Mouse (Mus musculus): ENCODE results near the gene Col11a2. TPM values are rescaled to one million over a fixed set of nuclear protein-coding genes. Genes with fewer than 3 reads are reported as not detected.

The Col11a2 gene
- total RNA-seq, 2 experiments from 2014 or later, result 0.42 to 2.9 TPM

DNA sequence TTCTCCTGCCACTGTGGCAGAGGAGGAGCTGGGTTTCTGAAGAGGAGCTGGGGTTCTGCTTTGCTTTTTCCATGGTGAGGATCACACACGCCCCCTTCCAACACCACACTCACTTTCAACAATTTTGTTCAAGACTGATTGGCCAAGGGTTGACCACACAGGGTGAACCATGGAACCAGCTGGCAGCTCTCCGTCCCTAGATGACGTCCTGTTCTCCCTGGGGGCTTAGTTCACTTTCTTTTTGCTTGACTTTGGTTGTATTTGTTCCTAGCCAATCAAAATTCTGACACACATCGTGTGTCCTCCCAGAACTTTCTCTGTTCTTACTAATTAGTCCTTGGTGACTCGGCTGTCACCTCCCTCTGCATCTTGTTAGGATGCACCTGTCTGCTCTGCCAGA is 58.0 kb downstream of the Col11a2 start:
- ATAC-seq (replicated peaks; ENCODE audit: low FRiP score, poor library complexity, severe bottlenecking), result no peak

DNA sequence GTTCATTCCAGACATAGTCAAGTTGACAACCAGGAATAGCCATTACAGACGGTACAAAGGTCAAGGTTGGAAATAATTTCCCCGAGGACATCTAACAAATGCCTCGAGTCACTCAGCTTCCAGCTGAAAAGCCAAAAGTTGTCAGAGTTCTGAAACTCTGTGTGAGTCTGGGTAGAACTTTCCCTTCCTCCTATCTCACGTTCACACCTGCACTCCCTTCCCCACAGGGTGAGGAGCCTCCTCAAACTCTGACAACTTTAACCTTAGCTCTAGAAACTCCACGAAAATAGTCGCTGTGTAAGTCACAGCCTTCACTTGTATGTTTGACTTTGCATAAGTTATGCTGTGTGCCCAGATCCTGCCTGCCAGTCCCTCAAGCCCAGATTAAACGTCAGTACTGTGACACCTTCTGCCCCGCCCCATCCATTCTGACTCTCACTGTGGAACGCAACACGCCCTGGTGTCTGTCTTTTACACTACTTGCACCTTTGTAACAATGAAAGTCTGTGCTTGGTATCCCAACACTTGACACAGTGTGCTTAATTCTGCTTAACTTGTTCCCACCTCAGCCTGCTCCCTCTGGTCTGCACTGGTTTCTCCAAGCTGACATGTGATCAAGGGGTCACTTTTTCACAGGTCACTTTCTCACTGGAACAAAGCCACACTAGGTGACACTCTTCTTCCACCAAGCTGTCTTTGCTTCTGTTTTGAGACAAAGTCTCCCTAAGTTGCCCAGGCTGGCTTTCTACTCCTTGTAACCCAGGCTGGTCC is 59.7 kb downstream of the Col11a2 start:
- no peak for ATAC-seq (replicated peaks; ENCODE audit: low FRiP score, poor library complexity, severe bottlenecking)

DNA sequence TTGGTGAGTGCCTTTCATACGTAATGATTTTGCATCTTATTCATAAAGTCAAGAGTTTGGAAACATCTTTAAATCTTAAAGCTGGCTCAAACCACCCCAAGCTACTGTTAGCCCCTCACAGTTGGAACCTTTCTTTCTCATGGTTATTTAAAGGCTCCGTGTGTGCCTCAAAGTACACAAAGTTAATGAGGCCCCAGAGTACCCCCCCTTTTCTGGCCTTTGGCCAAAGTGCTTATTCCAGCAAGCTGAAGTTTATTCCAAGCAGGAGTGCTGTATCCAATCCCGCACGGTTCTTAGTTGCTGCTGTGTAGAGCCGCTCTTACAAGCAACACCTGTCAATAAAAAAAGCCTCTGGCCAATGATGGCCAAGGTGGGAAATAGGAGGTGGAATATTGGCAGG is 60.3 kb downstream of the Col11a2 start:
- ATAC-seq (replicated peaks; ENCODE audit: low FRiP score, poor library complexity, severe bottlenecking), result no peak

DNA sequence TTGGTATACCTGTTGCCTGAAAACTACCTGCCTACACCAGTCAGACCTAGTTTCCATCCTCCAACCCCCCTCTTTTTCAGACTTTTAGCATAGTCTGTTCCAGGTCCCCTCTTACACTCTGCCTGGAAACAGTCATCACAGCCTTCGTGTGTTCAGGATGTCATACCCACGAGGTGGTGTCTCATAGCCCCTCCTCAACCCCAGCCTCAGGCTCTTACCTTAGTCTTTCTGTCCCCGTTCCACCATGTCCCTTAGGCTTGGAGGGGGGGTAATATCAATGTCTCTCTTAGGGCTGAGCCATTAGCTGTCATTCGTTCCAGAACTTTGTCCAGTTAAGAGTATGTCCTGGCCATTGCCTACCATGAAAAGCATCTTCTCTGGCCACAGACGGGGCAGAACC is 61.9 kb downstream of the Col11a2 start:
- ATAC-seq (replicated peaks; ENCODE audit: low FRiP score, poor library complexity, severe bottlenecking), result 0 out of 2 replicates have a peak, but pooled peaks have one; percentile 5

DNA sequence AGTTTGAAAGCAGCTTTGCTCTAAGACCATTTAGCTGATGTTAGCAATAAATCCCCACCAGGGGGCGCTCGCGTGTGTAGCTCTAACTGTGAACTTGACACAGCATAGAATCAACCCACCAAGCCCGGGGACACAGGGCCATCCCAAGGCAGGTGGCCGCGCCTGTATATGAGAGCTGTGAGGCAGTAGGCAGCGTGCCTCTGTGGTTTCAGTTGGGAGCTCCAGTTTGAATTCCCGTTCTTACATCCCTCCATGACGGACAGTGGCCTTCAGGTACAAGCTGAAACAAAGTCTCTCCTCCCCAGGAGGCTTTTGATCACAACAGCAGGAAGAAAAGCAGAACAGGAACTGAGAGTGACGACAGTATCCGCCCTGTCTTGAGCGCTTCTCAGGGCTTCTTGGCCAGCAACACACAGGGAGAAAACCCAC is 62.4 kb downstream of the Col11a2 start:
- peak; percentile 93 for ATAC-seq (replicated peaks; ENCODE audit: low FRiP score, poor library complexity, severe bottlenecking)

DNA sequence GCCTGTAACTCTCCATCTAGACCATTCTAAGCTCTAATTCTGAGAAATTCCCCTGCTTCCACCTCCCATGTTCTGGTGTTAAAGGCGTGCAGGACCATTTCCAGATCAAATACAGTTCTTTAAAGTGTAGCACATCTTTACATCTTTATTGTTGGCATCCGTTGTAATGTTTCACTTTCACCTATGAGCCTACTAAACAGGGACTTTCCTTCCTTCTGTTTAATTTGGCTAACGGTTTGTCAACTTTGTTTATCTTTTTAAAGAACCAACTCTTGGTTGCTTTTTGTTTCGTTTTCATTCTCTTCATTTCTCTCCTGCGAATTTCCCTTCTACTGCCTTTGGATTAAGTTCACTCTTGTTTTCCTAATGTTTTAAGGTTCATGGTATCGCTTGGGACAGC is 63.6 kb downstream of the Col11a2 start:
- ATAC-seq (replicated peaks; ENCODE audit: low FRiP score, poor library complexity, severe bottlenecking), result no peak

DNA sequence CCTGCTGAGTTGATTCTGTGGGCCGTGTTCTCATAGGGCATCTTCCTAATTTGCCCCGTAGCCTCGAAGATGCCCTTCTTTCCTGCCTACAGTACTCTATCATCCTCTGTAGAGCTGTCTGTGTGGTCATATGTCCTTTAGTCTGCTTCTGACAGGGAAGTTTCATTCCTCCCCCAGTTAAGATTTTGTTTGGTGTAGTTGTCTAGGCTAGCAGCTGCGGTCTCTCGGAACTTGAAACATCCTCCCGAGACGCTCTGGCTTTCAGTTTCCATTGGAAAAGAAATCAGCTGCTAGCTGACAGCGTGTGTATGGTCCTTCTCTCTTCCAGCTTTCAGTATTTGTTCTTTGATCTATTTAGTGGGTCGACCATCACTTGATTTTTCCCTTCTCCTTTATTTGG is 65.6 kb downstream of the Col11a2 start:
- no peak for ATAC-seq (replicated peaks; ENCODE audit: low FRiP score, poor library complexity, severe bottlenecking)

DNA sequence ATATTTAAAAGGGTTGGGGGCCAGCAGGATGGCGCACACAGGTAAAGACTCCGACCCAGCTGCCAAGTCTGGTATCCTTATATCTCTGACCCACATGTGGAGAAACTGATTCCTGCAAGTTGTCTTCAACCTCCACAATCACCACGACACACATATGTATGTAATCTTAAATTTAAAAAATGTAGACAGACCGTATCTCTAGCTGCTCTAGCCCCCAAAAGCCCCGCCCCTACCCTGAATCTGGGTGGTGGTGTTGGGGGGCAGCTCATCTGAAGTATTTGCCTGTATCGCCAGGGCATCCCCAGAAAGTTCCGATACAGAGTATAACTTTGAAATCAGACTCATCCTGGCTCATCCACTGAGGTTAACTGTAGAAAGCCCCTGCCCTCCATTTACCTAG is 67.3 kb downstream of the Col11a2 start:
- ATAC-seq (replicated peaks; ENCODE audit: low FRiP score, poor library complexity, severe bottlenecking), result no peak

DNA sequence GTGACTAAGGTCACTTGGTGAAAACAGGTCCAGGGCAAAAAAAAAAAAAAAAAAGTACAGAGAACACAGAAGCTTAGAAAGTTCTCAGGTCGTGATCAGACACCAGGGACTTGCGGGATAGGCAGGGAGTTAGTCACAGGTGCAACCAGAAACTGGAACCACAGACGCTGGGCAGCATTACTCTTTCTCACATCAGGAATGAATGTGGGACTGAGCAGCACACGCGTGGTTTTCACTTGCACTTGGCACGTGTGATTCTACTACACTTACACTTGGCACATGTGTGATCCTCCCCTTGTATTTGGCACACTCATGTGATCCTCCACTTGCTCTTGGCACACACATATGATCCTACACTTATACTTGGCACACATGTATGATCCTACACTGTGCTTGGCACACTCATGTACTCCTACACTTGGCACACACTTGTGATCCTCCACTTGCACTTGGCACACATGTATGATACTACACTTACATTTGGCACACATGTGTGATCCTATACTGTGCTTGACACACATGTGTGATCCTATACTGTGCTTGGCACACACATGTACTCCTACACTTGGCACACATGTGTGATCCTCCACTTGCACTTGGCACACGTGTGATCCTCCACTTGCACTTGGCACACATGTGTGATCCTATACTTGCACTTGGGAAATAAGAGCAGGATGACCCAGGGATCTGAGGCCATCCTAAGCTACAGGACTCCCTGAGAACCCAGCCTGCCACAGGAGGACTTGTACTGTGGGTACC is 68.1 kb downstream of the Col11a2 start:
- no peak for ATAC-seq (replicated peaks; ENCODE audit: low FRiP score, poor library complexity, severe bottlenecking)

DNA sequence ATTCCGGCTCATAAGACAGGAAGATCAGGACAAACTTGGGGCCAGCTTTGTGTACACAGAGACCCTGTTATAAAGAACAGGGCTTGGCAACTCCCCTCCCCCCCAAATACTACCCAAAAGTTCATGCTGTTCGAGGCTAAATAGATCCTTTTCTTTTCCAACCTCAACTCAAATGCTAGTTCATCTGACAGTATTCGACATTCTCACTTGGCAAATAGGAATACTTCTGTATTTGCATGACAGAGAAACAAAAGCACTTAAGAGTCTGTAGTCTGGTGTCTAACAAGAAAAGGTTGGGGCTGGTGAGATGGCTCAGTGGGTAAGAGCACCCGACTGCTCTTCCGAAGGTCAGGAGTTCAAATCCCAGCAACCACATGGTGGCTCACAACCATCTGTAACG is 69.2 kb downstream of the Col11a2 start:
- no peak for ATAC-seq (replicated peaks; ENCODE audit: low FRiP score, poor library complexity, severe bottlenecking)

DNA sequence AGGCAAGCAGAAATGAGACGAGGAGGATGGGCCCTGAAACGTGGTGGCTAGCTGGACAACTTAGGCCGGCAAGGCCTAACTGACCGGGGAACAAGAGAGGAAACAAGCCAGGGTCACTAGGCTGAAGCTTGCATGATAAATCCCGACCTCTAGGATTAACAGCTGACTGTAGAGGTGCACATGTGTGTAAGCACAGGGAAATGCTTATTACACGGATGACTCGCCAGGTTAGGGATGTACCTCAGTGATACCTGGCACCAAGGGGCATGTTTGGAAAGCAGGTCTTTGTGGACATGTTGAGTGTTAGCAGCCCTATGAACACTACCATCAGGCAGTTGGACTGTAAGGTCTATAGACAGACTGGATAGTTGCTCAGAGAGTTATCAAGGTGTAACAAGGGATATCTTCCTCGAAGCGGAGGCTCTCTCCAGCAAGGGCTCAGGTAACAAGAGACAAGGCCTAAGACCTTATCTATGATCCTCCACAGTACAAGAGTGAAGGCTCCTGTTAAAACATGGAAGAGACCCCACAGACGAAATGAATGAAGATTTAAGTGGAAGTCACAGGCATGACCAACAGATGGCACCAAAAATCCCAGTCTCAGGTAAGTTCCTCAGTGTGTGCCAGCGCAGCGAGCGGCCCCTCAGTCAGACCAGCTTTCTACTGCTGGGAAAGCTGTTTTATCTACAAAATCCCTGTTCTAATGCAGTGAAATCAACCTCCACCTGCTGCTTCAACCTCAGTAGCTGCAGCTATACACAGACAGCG is 70.0 kb downstream of the Col11a2 start:
- no peak for ATAC-seq (replicated peaks; ENCODE audit: low FRiP score, poor library complexity, severe bottlenecking)

DNA sequence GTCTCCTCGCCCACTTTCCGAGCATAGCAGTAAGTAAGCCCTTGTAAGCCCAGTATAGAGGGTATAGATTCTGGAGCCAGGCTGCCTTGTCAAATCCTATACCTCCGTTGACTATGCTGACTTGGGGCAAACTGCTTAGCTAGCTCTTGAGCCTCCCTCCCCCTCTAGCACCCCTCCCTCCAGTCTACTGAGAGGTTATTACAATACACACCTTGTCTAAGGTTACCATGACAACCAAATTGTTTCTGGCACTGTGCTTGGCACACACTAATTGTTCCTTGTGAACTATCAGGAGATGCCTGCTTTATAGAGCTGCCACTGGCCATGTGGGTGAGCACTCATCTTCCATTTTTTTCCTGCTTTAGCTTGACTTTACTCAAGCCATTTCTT is 70.6 kb downstream of the Col11a2 start:
- ATAC-seq (replicated peaks; ENCODE audit: low FRiP score, poor library complexity, severe bottlenecking), result no peak

DNA sequence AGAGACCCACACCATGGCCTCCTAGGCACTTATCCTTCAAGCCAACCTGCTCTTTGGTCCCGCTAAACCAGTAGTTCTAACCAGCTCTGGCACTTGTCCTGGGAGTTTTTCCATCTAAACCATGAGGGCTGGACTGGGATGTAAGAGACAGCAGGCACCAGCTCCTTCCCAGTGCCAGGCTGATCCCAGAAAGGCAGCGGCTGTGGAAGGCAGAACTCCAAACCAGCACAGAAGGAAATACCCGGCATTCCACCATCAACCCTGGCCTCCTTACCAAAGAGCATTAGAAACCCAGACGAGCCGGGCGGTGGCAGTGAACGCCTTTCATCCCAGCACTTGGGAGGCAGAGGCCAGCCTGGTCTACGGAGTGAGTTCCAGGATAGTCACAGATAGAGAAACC is 71.1 kb downstream of the Col11a2 start:
- no peak for ATAC-seq (replicated peaks; ENCODE audit: low FRiP score, poor library complexity, severe bottlenecking)

DNA sequence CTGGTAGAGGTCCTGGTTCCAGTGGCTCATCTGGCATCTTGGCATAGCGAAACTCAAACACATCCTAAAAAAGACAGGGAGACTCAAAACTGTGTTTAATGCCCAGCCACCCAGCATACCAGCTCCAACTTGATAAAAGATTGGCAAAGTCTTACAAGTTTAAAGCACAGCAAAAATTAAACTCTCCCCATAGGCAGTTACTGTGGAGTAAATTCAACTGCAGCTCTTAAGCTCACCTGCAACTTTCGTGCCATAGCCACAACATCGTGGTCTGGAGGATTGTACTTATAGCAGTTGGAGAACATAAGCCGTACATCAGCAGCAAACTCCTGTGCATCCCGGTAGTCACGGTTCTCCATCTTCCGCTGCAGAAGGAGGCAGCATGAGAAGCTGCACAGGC is 74.9 kb downstream of the Col11a2 start:
- no peak for ATAC-seq (replicated peaks; ENCODE audit: low FRiP score, poor library complexity, severe bottlenecking)

Other genes with a start within 250 kb of the Col11a2 start
Only the 30 nearest of the 33 such genes appear.
- gene Rps28, start 214.9 kb upstream of the Col11a2 start, total RNA-seq (2015; ENCODE audit: low replicate concordance), result 383 and 392 TPM in 2 replicates
- 429 and 508 TPM in 2 replicates for gene Rps28, start 214.9 kb upstream of the Col11a2 start, total RNA-seq (2017; ENCODE audit: low replicate concordance)
- gene Ndufa7, start 214.9 kb upstream of the Col11a2 start, total RNA-seq (2015; ENCODE audit: low replicate concordance), result 95.5 and 109 TPM in 2 replicates
- gene Ndufa7, start 214.9 kb upstream of the Col11a2 start, total RNA-seq (2017; ENCODE audit: low replicate concordance), result 42.4 and 46.1 TPM in 2 replicates
- 2.9 TPM in 1 of 2 replicates, not detected in the other for gene Cd320, start 196.3 kb upstream of the Col11a2 start, total RNA-seq (2015; ENCODE audit: low replicate concordance)
- gene Cd320, start 196.3 kb upstream of the Col11a2 start, total RNA-seq (2017; ENCODE audit: low replicate concordance), result 0.39 TPM in 1 of 2 replicates, not detected in the other
- gene Gm7029, start 165.6 kb upstream of the Col11a2 start, total RNA-seq (2015; ENCODE audit: low replicate concordance), result not detected in 2 replicates
- not detected in 2 replicates for gene Gm7029, start 165.6 kb upstream of the Col11a2 start, total RNA-seq (2017; ENCODE audit: low replicate concordance)
- 89.3 and 150 TPM in 2 replicates for gene Kifc1, start 148.8 kb upstream of the Col11a2 start, total RNA-seq (2015; ENCODE audit: low replicate concordance)
- 479 and 506 TPM in 2 replicates for gene Kifc1, start 148.8 kb upstream of the Col11a2 start, total RNA-seq (2017; ENCODE audit: low replicate concordance)
- gene Platr17, start 134.3 kb upstream of the Col11a2 start, total RNA-seq (2015; ENCODE audit: low replicate concordance), result not detected in 2 replicates
- not detected in 2 replicates for gene Platr17, start 134.3 kb upstream of the Col11a2 start, total RNA-seq (2017; ENCODE audit: low replicate concordance)
- 18.0 and 23.9 TPM in 2 replicates for gene Daxx, start 130.0 kb upstream of the Col11a2 start, total RNA-seq (2015; ENCODE audit: low replicate concordance)
- 23.4 and 29.3 TPM in 2 replicates for gene Daxx, start 130.0 kb upstream of the Col11a2 start, total RNA-seq (2017; ENCODE audit: low replicate concordance)
- 86.1 and 88.4 TPM in 2 replicates for gene Tapbp, start 123.5 kb upstream of the Col11a2 start, total RNA-seq (2015; ENCODE audit: low replicate concordance)
- 88.8 and 97.2 TPM in 2 replicates for gene Tapbp, start 123.5 kb upstream of the Col11a2 start, total RNA-seq (2017; ENCODE audit: low replicate concordance)
- 11.7 and 23.8 TPM in 2 replicates for gene Zbtb22, start 123.5 kb upstream of the Col11a2 start, total RNA-seq (2015; ENCODE audit: low replicate concordance)
- gene Zbtb22, start 123.5 kb upstream of the Col11a2 start, total RNA-seq (2017; ENCODE audit: low replicate concordance), result 20.3 and 28.8 TPM in 2 replicates
- 8.6 and 13.4 TPM in 2 replicates for gene Rgl2, start 109.9 kb upstream of the Col11a2 start, total RNA-seq (2015; ENCODE audit: low replicate concordance)
- gene Rgl2, start 109.9 kb upstream of the Col11a2 start, total RNA-seq (2017; ENCODE audit: low replicate concordance), result 11.3 and 29.0 TPM in 2 replicates
- gene Pfdn6, start 99.1 kb upstream of the Col11a2 start, total RNA-seq (2015; ENCODE audit: low replicate concordance), result 52.0 and 68.1 TPM in 2 replicates
- gene Pfdn6, start 99.1 kb upstream of the Col11a2 start, total RNA-seq (2017; ENCODE audit: low replicate concordance), result 40.0 and 109 TPM in 2 replicates
- 3.6 and 11.3 TPM in 2 replicates for gene Wdr46, start 98.8 kb upstream of the Col11a2 start, total RNA-seq (2015; ENCODE audit: low replicate concordance)
- 4.6 and 8.2 TPM in 2 replicates for gene Wdr46, start 98.8 kb upstream of the Col11a2 start, total RNA-seq (2017; ENCODE audit: low replicate concordance)
- gene B3galt4, start 87.9 kb upstream of the Col11a2 start, total RNA-seq (2015; ENCODE audit: low replicate concordance), result not detected in 2 replicates
- 0.26 and 2.8 TPM in 2 replicates for gene B3galt4, start 87.9 kb upstream of the Col11a2 start, total RNA-seq (2017; ENCODE audit: low replicate concordance)
- gene Vps52, start 83.6 kb upstream of the Col11a2 start, total RNA-seq (2015; ENCODE audit: low replicate concordance), result 8.0 and 18.4 TPM in 2 replicates
- gene Vps52, start 83.6 kb upstream of the Col11a2 start, total RNA-seq (2017; ENCODE audit: low replicate concordance), result 11.5 and 17.8 TPM in 2 replicates
- 779 and 808 TPM in 2 replicates for gene Rps18, start 83.4 kb upstream of the Col11a2 start, total RNA-seq (2015; ENCODE audit: low replicate concordance)
- 194 and 380 TPM in 2 replicates for gene Rps18, start 83.4 kb upstream of the Col11a2 start, total RNA-seq (2017; ENCODE audit: low replicate concordance)
- gene H2-K1, start 39.1 kb upstream of the Col11a2 start, total RNA-seq (2015; ENCODE audit: low replicate concordance), result 315 and 400 TPM in 2 replicates
- 167 and 182 TPM in 2 replicates for gene H2-K1, start 39.1 kb upstream of the Col11a2 start, total RNA-seq (2017; ENCODE audit: low replicate concordance)
- 1.3 and 2.5 TPM in 2 replicates for gene Ring1, start 14.8 kb upstream of the Col11a2 start, total RNA-seq (2015; ENCODE audit: low replicate concordance)
- gene Ring1, start 14.8 kb upstream of the Col11a2 start, total RNA-seq (2017; ENCODE audit: low replicate concordance), result 1.9 and 2.0 TPM in 2 replicates
- 40.4 and 50.3 TPM in 2 replicates for gene H2-Ke6, start 11.4 kb upstream of the Col11a2 start, total RNA-seq (2015; ENCODE audit: low replicate concordance)
- gene H2-Ke6, start 11.4 kb upstream of the Col11a2 start, total RNA-seq (2017; ENCODE audit: low replicate concordance), result 10.8 and 14.9 TPM in 2 replicates
- 2.5 and 8.6 TPM in 2 replicates for gene Slc39a7, start 7.8 kb upstream of the Col11a2 start, total RNA-seq (2015; ENCODE audit: low replicate concordance)
- 18.9 and 20.7 TPM in 2 replicates for gene Slc39a7, start 7.8 kb upstream of the Col11a2 start, total RNA-seq (2017; ENCODE audit: low replicate concordance)
- 5.4 and 8.4 TPM in 2 replicates for gene Rxrb, start 7.6 kb upstream of the Col11a2 start, total RNA-seq (2015; ENCODE audit: low replicate concordance)
- 11.5 and 14.5 TPM in 2 replicates for gene Rxrb, start 7.6 kb upstream of the Col11a2 start, total RNA-seq (2017; ENCODE audit: low replicate concordance)
- gene H2-Oa, start 52.9 kb downstream of the Col11a2 start, total RNA-seq (2015; ENCODE audit: low replicate concordance), result not detected in 2 replicates
- gene H2-Oa, start 52.9 kb downstream of the Col11a2 start, total RNA-seq (2017; ENCODE audit: low replicate concordance), result 0.39 and 1.5 TPM in 2 replicates
- 14.4 and 17.2 TPM in 2 replicates for gene H2-DMa, start 80.1 kb downstream of the Col11a2 start, total RNA-seq (2015; ENCODE audit: low replicate concordance)
- 12.3 and 20.4 TPM in 2 replicates for gene H2-DMa, start 80.1 kb downstream of the Col11a2 start, total RNA-seq (2017; ENCODE audit: low replicate concordance)
- gene Brd2, start 83.2 kb downstream of the Col11a2 start, total RNA-seq (2015; ENCODE audit: low replicate concordance), result 199 and 208 TPM in 2 replicates
- gene Brd2, start 83.2 kb downstream of the Col11a2 start, total RNA-seq (2017; ENCODE audit: low replicate concordance), result 191 and 208 TPM in 2 replicates
- gene H2-DMb2, start 103.9 kb downstream of the Col11a2 start, total RNA-seq (2015; ENCODE audit: low replicate concordance), result 3.2 and 4.6 TPM in 2 replicates
- 2.0 and 2.8 TPM in 2 replicates for gene H2-DMb2, start 103.9 kb downstream of the Col11a2 start, total RNA-seq (2017; ENCODE audit: low replicate concordance)
- 18.0 and 34.8 TPM in 2 replicates for gene H2-DMb1, start 113.6 kb downstream of the Col11a2 start, total RNA-seq (2015; ENCODE audit: low replicate concordance)
- 3.9 and 23.1 TPM in 2 replicates for gene H2-DMb1, start 113.6 kb downstream of the Col11a2 start, total RNA-seq (2017; ENCODE audit: low replicate concordance)
- 12.6 and 21.0 TPM in 2 replicates for gene Tap1, start 148.1 kb downstream of the Col11a2 start, total RNA-seq (2015; ENCODE audit: low replicate concordance)
- 21.6 and 35.4 TPM in 2 replicates for gene Tap1, start 148.1 kb downstream of the Col11a2 start, total RNA-seq (2017; ENCODE audit: low replicate concordance)
- gene Psmb9, start 148.3 kb downstream of the Col11a2 start, total RNA-seq (2015; ENCODE audit: low replicate concordance), result 23.5 and 39.3 TPM in 2 replicates
- gene Psmb9, start 148.3 kb downstream of the Col11a2 start, total RNA-seq (2017; ENCODE audit: low replicate concordance), result 21.3 and 36.5 TPM in 2 replicates
- 38.1 and 68.1 TPM in 2 replicates for gene Psmb8, start 158.3 kb downstream of the Col11a2 start, total RNA-seq (2015; ENCODE audit: low replicate concordance)
- gene Psmb8, start 158.3 kb downstream of the Col11a2 start, total RNA-seq (2017; ENCODE audit: low replicate concordance), result 29.3 and 38.3 TPM in 2 replicates
- gene Tap2, start 164.1 kb downstream of the Col11a2 start, total RNA-seq (2015; ENCODE audit: low replicate concordance), result 4.7 and 6.7 TPM in 2 replicates
- gene Tap2, start 164.1 kb downstream of the Col11a2 start, total RNA-seq (2017; ENCODE audit: low replicate concordance), result 7.7 and 16.6 TPM in 2 replicates
- 10.1 and 21.4 TPM in 2 replicates for gene H2-Ob, start 199.5 kb downstream of the Col11a2 start, total RNA-seq (2015; ENCODE audit: low replicate concordance)
- gene H2-Ob, start 199.5 kb downstream of the Col11a2 start, total RNA-seq (2017; ENCODE audit: low replicate concordance), result 8.0 and 14.1 TPM in 2 replicates

Data from erythroid progenitor cell, adult 5-6 weeks (primary cell).